Mouse (Mus musculus): ENCODE data around the gene Mdp1.

GRCm38 (mm10) chr14:55656935-55657334, 3.4 kb downstream of the Mdp1 start:
- TF ChIP-seq POLR2A (IDR thresholded peaks at IDR 0.05; ENCODE audit: borderline replicate concordance, control insufficient read depth, low read depth, low read length) (no peak), CTCF (IDR thresholded peaks at IDR 0.05; ENCODE audit: control insufficient read depth, insufficient read depth, low read length) (no peak)
